In the genomic region with DNA sequence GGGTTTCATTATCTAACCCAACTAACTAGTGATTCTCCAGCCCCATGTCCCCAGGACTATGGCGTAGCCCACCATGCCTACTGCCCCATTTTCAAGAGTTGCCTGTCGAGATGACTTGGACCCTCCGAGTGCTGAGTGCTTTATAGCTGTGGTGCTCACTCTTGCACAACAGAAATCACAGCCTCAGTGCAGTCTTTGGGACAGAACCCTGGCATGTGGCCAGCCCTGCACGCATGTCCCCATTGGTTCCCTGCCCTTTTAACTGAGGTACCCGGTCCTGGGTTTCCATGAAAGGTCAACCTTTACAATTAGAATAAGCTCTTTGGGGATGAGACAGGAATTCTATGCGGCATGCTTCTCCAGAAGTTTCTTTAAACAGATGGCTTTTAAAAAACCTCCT, we compare ENCODE assay signal across 17 mouse cellular contexts.
DNase-seq lines count a peak whose midpoint lies in the region; ATAC-seq and TF ChIP-seq lines count a peak whose summit lies in the region.
"Had no signal": no experiment of that assay in that cellular context is flagged by ENCODE, and none has a peak within 500 bp of the region (broad histone marks: within the 10 kb centered on the region; RNA-seq: fewer than 3 reads in every experiment).

No protein-coding gene starts in this region.

- H3K4me3 ChIP-seq in heart, embryonic 12.5 days: no peak overlapping the region
- H3K4me3 ChIP-seq in lung, embryonic 14.5 days (ENCODE audit: low read depth, low read length): no peak overlapping the region
- H3K4me3 ChIP-seq: embryonic facial prominence, embryonic 12.5 days; layer of hippocampus, adult 2 months; left cerebral cortex, adult 2 months had no signal

- H3K27me3 ChIP-seq in heart, embryonic 12.5 days (replicated peaks): no peaks in the 10 kb centered on the region
- no peaks in the 10 kb centered on the region for H3K27me3 ChIP-seq in lung, embryonic 14.5 days (ENCODE audit: insufficient read depth, low read length)
- H3K27me3 ChIP-seq: CH12.LX; embryonic facial prominence, embryonic 12.5 days had no signal

- DNase-seq in adrenal gland, postnatal 14 days: peak; percentile 33
- DNase-seq in adrenal gland, postnatal 4 days (ENCODE audit: low spot score in 2 of 2): no peak
- DNase-seq in heart, postnatal 4 days: peak; percentile 19
- peak; percentile 66 for DNase-seq in lung, embryonic 14.5 days
- no peak for DNase-seq in lung, postnatal 25 days (ENCODE audit: low spot score)
- DNase-seq in lung, postnatal 4 days: peak; percentile 35 to 71
- no peak for DNase-seq in layer of hippocampus, adult 9-11 months
- DNase-seq: gastrocnemius, postnatal 36 days; midbrain, embryonic 14.5 days; thymus, postnatal 25 days had no signal

- H3K27ac ChIP-seq in heart, embryonic 12.5 days (ENCODE audit: poor library complexity, severe bottlenecking): no peak overlapping the region
- no peak overlapping the region for H3K27ac ChIP-seq in lung, embryonic 14.5 days (ENCODE audit: low read depth)
- H3K27ac ChIP-seq: embryonic facial prominence, embryonic 12.5 days; layer of hippocampus, adult 2 months; left cerebral cortex, adult 2 months; macrophage; stomach, postnatal 0 days had no signal

- no peak overlapping the region for H3K4me2 ChIP-seq in heart, embryonic 12.5 days
- no peak overlapping the region for H3K4me2 ChIP-seq in lung, embryonic 14.5 days
- H3K4me2 ChIP-seq: embryonic facial prominence, embryonic 12.5 days had no signal

- H3K9ac ChIP-seq in heart, embryonic 12.5 days: no peak overlapping the region
- H3K9ac ChIP-seq in lung, embryonic 14.5 days: no peak overlapping the region
- H3K9ac ChIP-seq: embryonic facial prominence, embryonic 12.5 days had no signal

- H3K9me3 ChIP-seq in heart, embryonic 12.5 days (replicated peaks): no peaks in the 10 kb centered on the region
- H3K9me3 ChIP-seq in lung, embryonic 14.5 days (ENCODE audit: low read depth, low read length): no peaks in the 10 kb centered on the region
- H3K9me3 ChIP-seq: embryonic facial prominence, embryonic 12.5 days had no signal

- ATAC-seq in heart, embryonic 12.5 days (ENCODE audit: insufficient number of reproducible peaks, low FRiP score): no peak
- ATAC-seq in lung, embryonic 14.5 days (ENCODE audit: insufficient read depth): peak; percentile 71; the same call in 1 of the 2 replicates

- H3K4me1 ChIP-seq in heart, embryonic 12.5 days (replicated peaks): peaks cover 51% of the 10 kb centered on the region
- peaks cover 14% of the 10 kb centered on the region for H3K4me1 ChIP-seq in lung, embryonic 14.5 days (ENCODE audit: insufficient read depth)

- no peak for TF ChIP-seq CTCF in lung, embryonic 14.5 days (IDR thresholded peaks at IDR 0.05; ENCODE audit: low read depth)

- WGBS in heart, embryonic 12.5 days: 67% methylated on average over 6 of the region's 6 CpGs
- WGBS in lung, embryonic 14.5 days: 45% methylated on average over 6 of the region's 6 CpGs

- H3K36me3 ChIP-seq in heart, embryonic 12.5 days: no peaks in the 10 kb centered on the region
- no peaks in the 10 kb centered on the region for H3K36me3 ChIP-seq in lung, embryonic 14.5 days (ENCODE audit: insufficient read depth)
- H3K36me3 ChIP-seq: embryonic facial prominence, embryonic 12.5 days had no signal

Comparison
In these comparisons a context has a peak if more than half of its experiments do, and no peak if none do; other contexts are left out.
1. DNase-seq: peak in adrenal gland, postnatal 14 days (single experiment), heart, postnatal 4 days (single experiment), lung, embryonic 14.5 days (single experiment) and lung, postnatal 4 days (2 of 2); none in adrenal gland, postnatal 4 days (0 of 2), lung, postnatal 25 days (single experiment) and layer of hippocampus, adult 9-11 months (single experiment).